In the genomic region with DNA sequence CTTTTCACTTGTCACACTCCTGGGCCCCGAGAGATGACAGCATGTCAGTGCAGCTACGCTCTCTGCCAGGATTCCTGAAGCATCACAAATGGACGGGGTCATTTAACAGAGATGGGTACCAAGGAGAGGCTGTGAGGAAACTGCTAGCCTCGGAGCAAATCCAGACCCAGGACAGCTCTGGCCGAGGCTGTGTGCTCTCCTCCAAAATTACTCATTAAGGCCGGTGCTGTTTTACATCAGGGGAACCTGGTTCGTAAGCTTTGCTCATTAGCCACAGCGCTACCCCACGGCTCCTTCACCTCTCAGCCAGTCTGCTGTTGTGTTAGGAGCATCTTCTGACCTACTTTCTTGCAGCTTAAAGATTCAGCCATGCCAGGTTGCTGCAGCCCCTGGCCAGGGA, we compare ENCODE assay signal across 15 mouse cellular contexts.
DNase-seq lines count a peak whose midpoint lies in the region; ATAC-seq lines count a peak whose summit lies in the region.
"Had no signal": no experiment of that assay in that cellular context is flagged by ENCODE, and none has a peak within 500 bp of the region (broad histone marks: within the 10 kb centered on the region; RNA-seq: fewer than 3 reads in every experiment).

No protein-coding gene starts in this region.

- no peak for DNase-seq in midbrain, embryonic 11.5 days (ENCODE audit: low spot score, missing footprints)
- peak; percentile 18 for DNase-seq in cerebellum, adult 8-10 months
- DNase-seq in retina, postnatal 1 day, result peak; percentile 70
- DNase-seq in adrenal gland, postnatal 10 days, result no peak
- no peak for DNase-seq in ovary, adult 18-20 months (ENCODE audit: low spot score)
- DNase-seq in kidney, postnatal 25 days, result no peak
- DNase-seq: adrenal gland, postnatal 14 days; gastrocnemius, postnatal 14 days; kidney, adult 11 months; kidney, postnatal 14 days; lung, adult 2 months; thymus, adult 18-20 months had no signal

- no peak overlapping the region for H3K4me3 ChIP-seq in midbrain, embryonic 13.5 days (replicated peaks)
- no peak overlapping the region for H3K4me3 ChIP-seq in midbrain, embryonic 11.5 days (ENCODE audit: low read depth, low read length)
- H3K4me3 ChIP-seq in hindbrain, embryonic 16.5 days (ENCODE audit: low read length), result no peak overlapping the region

- no peak for ATAC-seq in midbrain, embryonic 13.5 days
- ATAC-seq in midbrain, embryonic 11.5 days (ENCODE audit: low FRiP score), result no peak
- ATAC-seq in hindbrain, embryonic 16.5 days, result peak; percentile 21; the same call in 1 of the 2 replicates

- no peaks in the 10 kb centered on the region for H3K36me3 ChIP-seq in midbrain, embryonic 13.5 days
- no peaks in the 10 kb centered on the region for H3K36me3 ChIP-seq in midbrain, embryonic 11.5 days (ENCODE audit: control insufficient read depth, insufficient read depth, low read length)
- H3K36me3 ChIP-seq in hindbrain, embryonic 16.5 days (ENCODE audit: control insufficient read depth, insufficient read depth, low read length), result no peaks in the 10 kb centered on the region

- H3K9me3 ChIP-seq in midbrain, embryonic 13.5 days, result no peaks in the 10 kb centered on the region
- no peaks in the 10 kb centered on the region for H3K9me3 ChIP-seq in midbrain, embryonic 11.5 days (ENCODE audit: control insufficient read depth, low read length)
- H3K9me3 ChIP-seq in hindbrain, embryonic 16.5 days (ENCODE audit: control insufficient read depth, low read length), result no peaks in the 10 kb centered on the region

- no peak overlapping the region for H3K9ac ChIP-seq in midbrain, embryonic 13.5 days (replicated peaks)
- H3K9ac ChIP-seq in midbrain, embryonic 11.5 days (ENCODE audit: low read length), result no peak overlapping the region
- H3K9ac ChIP-seq in hindbrain, embryonic 16.5 days (ENCODE audit: low read depth, low read length), result no peak overlapping the region

- no peaks in the 10 kb centered on the region for H3K27me3 ChIP-seq in midbrain, embryonic 13.5 days
- no peaks in the 10 kb centered on the region for H3K27me3 ChIP-seq in midbrain, embryonic 11.5 days (ENCODE audit: control insufficient read depth, insufficient read depth, low read length)
- no peaks in the 10 kb centered on the region for H3K27me3 ChIP-seq in hindbrain, embryonic 16.5 days (replicated peaks; ENCODE audit: control insufficient read depth, insufficient read depth, low read length)

- WGBS in midbrain, embryonic 13.5 days, result 65% methylated on average over 9 of the region's 9 CpGs
- 79% methylated on average over 9 of the region's 9 CpGs for WGBS in midbrain, embryonic 11.5 days
- 53% methylated on average over 9 of the region's 9 CpGs for WGBS in hindbrain, embryonic 16.5 days

- H3K4me1 ChIP-seq in midbrain, embryonic 13.5 days (replicated peaks), result peaks cover 34% of the 10 kb centered on the region
- H3K4me1 ChIP-seq in midbrain, embryonic 11.5 days (ENCODE audit: control insufficient read depth, insufficient read depth, low read length), result peaks cover 7% of the 10 kb centered on the region
- peaks cover 15% of the 10 kb centered on the region for H3K4me1 ChIP-seq in hindbrain, embryonic 16.5 days (ENCODE audit: control insufficient read depth, insufficient read depth, low read depth, low read length)

- H3K27ac ChIP-seq in midbrain, embryonic 13.5 days, result peak overlapping the region; percentile 42
- no peak overlapping the region for H3K27ac ChIP-seq in midbrain, embryonic 11.5 days (ENCODE audit: low read depth, low read length)
- H3K27ac ChIP-seq in hindbrain, embryonic 16.5 days (ENCODE audit: low read depth, low read length), result peak overlapping the region; percentile 57
- H3K27ac ChIP-seq: macrophage had no signal

- H3K4me2 ChIP-seq in midbrain, embryonic 13.5 days (replicated peaks), result no peak overlapping the region
- no peak overlapping the region for H3K4me2 ChIP-seq in midbrain, embryonic 11.5 days
- no peak overlapping the region for H3K4me2 ChIP-seq in hindbrain, embryonic 16.5 days (ENCODE audit: low read length)

Comparison
In these comparisons a context has a peak if more than half of its experiments do, and no peak if none do; other contexts are left out.
1. DNase-seq: peak in cerebellum, adult 8-10 months (single experiment) and retina, postnatal 1 day (single experiment); none in midbrain, embryonic 11.5 days (single experiment), adrenal gland, postnatal 10 days (single experiment), ovary, adult 18-20 months (single experiment) and kidney, postnatal 25 days (0 of 2).